Mouse (Mus musculus) inflammation-experienced regulatory T-cells, adult 6 months (primary cell): ENCODE measurements around the gene Lrrc9. TPM values are rescaled to one million over a fixed set of nuclear protein-coding genes. Genes with fewer than 3 reads are reported as not detected.

ENCODE experiments used
- ATAC-seq: one replicate; pipeline ENCODE4 v1.8.0; 2017
- polyA plus RNA-seq, 3 experiments: library from polyadenylated mRNA; unstranded; fragments of 100-300 nt; shearing (Covaris generic); gene quantifications; one replicate each; pipeline ENCODE4 v1.2.1; 2017

The Lrrc9 gene
- polyA plus RNA-seq, result not detected

DNA sequence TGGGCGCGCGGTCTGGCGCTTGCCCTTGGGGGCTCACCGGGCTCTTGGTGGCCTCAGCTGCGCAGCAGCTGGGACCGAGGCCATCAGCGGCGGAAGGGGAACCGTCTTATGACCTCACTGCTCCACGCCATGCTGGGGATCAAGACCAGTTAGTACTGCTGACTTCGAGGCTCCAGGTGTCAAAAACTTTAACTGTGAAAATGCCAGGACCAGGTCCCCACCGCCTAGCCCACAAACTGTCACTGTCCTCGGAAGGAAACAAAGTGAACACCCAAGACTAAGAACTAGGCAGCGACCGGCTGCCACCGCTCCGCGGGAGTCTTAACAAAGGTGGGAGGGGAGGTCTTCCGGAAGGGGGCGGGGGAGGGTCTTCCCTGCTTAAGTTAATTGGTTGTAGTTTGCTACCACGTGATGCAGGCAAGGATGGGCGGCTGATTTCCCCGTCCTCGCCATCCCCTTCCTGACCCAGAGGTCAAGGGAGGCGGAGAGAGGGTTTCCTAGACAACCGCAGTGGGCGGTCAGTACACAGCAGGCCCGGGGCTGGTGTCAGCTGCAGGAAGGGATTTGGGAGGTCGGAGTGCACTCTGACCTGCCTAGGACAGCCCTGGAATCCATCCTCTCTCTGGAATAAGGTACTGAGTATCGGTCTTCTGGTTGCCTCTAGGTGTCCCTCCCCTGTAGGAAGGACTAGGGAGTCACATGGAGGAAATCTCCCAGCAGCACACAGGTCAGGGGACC is at the start of gene Lrrc9:
Gene Lrrc9, plus strand, starts transcription at position 28 of the 738 bp plus-strand sequence.
- ATAC-seq, result no peak

DNA sequence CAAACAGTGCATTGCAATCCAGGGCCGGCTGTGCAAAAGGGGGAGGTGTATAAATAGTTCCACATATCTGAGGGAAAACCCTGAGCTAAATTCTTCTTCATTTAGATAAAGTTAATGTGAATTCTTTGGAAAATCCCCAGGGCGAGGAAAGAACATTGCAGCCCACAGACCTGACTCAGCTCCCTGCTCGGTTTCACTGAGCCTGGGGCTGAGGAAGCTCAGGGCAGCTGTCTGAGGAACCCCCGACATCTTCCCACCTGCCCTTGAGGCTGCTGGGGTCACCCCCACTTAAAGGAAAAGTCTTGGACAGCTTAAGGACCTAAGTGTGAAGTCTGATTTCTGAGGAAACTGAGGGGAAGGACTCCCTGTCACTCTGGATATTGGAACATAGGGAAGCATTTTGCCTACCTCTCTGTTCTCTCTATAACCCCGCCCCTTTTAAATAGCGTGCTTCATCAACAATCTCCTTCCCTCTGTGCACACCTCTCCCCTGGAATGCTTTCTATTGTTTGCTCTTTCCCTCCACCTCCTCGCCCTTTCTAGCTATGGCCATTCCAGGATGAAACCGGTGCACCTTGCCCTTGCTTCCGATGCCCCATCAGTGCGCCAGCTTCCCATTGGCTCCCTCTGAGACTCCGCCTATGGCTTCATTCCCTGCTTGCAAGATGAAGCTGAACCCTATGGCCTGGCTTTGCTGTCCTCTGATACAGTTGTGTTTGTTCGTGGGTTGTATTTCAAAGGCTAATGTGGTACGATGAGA is 48.4 kb upstream of the Lrrc9 start:
- ATAC-seq, result no peak

GRCm38 (mm10) chr12:72405031-72405430 is 36.6 kb upstream of the Lrrc9 start:
- ATAC-seq, result no peak

DNA sequence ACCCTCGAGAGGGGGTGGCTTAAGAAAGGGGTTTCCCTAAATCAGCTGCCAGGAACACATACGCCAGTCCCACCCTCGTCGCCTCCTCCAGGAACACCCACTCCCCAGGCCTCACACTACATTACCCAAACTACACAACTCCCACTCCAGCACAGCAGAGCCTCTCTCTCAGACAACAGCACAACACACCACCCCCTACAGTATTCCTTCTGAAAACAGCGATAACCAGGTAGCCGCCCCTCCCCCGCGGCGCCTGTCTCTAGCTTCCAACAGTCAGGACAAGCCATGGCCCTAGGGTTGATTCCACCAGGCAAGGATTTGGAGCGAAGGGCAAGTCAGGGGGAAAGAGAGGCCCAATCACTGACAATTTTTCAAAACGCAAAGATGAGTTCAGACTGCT is 34.5 kb upstream of the Lrrc9 start:
- ATAC-seq, result no peak

- ATAC-seq, result no peak
These were observed 34.0 kb upstream of the Lrrc9 start for GRCm38 (mm10) chr12:72407721-72408110.

GRCm38 (mm10) chr12:72408111-72408891 is 33.4 kb upstream of the Lrrc9 start:
- ATAC-seq, result no peak

DNA sequence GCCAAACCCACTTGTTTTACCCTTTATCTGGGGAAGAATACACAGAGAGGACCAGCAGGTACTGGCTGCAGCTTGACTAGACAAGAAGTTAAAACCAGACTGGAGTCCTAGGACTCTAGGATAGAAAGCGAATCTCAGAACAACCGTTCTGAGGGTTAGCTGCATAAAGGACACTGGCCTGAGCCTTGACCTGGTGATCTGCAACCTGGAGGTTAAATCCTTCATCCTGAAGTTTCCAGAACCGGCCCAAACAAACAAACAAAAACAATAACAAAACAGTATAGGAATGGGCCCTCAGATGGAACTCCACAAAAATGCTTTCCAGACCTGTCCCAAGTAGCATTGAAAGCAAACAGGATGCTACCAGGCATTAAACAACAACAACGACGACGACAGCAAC is 32.7 kb upstream of the Lrrc9 start, which contains the start of gene Rtn1:
Gene Rtn1, minus strand, starts transcription at position 101 of the 400 bp plus-strand sequence.
- ATAC-seq, result no peak

DNA sequence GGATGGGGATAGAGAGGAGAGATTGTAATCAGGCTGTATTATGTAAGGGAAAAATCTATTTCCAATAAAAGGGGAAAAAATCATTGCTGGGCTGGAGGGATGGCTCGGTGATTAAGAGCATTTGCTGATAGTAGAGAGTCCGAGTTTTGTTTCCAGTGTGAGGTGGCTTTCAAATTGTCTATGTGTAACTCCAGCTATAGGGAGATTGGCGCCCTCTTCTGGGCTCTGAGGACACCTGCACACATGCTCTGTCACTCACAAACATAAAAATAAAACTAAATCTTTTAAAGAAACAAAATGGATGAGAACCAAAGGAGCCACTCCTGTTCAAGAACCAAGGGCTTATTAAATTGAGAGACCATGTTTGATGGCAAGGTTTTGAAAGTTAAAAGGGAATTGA is 23.9 kb upstream of the Lrrc9 start:
- no peak for ATAC-seq

GRCm38 (mm10) chr12:72422681-72423080 is 19.0 kb upstream of the Lrrc9 start:
- ATAC-seq, result no peak

DNA sequence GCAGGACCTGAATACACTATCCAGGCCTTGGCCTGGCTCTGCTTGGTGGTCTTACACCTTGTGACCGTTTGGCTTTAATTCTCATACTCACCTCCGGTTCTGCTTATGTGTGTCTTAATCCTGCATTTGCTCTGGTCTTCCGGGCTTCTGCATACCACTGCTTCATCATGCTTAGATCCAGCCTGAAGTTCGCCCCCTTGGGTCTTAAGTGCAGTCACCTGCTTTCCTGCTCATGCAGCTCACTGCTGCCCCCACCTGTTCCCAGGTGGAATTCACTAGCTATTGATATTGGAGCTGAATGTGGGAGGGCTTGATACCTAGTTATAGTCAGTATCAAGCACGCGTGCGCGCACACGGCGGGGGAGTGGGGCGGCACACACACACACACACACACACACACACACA is 13.9 kb upstream of the Lrrc9 start:
- peak; percentile 28 for ATAC-seq

DNA sequence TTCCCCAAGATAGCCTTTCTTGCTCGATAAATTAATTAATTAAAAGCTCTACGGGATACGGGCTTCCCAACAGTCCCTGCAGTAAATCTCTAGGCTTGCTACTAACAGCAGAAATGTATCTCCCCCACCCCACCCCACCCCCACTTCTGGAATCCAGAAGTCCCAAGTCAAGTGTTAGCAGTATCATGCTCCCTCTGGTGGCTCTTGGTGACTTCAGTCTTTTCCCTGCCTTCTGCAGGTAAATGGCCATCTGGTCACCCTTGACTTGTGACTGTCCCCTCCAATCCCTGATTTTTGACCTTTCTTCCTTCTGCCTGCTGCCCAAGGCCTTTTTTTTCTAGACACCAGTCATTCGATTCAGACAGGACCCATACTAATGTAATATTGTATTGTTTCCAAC is 9.5 kb upstream of the Lrrc9 start:
- ATAC-seq, result no peak

GRCm38 (mm10) chr12:72433241-72433865 is 8.3 kb upstream of the Lrrc9 start:
- no peak for ATAC-seq

GRCm38 (mm10) chr12:72437676-72438341 is 3.9 kb upstream of the Lrrc9 start:
- ATAC-seq, result no peak

DNA sequence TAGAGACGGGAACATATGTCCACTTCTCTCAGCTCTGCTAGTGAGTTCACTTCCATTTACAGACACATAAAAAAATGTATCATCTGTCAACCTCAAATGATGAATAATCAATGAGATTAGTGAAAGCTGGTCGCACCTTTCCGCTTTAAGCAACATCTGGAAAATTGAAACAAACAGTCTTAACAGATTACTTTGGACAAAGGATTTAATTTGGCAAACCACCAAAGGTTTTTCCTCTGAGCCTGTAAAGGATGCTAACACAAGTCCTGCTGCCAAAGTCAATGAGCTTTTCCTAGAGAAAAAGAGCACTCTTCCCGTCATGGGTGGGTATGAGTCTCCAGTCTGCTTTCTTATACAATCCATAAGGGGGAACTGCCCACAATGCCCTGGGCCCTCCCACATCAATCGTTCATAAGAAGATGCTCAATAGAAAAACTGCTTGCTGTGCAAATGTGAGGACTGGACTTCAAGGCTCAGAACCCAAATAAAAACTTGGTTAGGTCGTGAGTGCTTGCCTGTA is 2.6 kb upstream of the Lrrc9 start:
- ATAC-seq, result no peak

DNA sequence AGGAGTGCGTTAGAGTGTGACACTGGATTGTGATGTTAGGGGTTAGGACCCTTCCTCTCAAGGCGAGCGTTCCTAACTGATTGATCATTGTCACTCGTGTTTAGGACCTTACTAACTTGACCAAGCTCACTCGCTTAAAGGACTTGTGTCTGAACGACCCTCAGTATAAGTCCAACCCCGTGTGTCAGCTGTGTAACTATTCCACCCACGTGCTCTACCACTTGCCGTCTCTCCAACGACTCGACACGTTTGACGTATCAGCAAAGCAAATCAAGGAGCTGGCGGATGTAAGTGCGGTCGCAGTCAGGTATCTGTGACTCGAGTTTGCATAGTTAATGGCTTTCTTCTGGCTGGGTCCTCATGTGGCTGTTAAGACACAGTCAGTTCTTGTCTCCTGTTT is 12.3 kb downstream of the Lrrc9 start:
- no peak for ATAC-seq

DNA sequence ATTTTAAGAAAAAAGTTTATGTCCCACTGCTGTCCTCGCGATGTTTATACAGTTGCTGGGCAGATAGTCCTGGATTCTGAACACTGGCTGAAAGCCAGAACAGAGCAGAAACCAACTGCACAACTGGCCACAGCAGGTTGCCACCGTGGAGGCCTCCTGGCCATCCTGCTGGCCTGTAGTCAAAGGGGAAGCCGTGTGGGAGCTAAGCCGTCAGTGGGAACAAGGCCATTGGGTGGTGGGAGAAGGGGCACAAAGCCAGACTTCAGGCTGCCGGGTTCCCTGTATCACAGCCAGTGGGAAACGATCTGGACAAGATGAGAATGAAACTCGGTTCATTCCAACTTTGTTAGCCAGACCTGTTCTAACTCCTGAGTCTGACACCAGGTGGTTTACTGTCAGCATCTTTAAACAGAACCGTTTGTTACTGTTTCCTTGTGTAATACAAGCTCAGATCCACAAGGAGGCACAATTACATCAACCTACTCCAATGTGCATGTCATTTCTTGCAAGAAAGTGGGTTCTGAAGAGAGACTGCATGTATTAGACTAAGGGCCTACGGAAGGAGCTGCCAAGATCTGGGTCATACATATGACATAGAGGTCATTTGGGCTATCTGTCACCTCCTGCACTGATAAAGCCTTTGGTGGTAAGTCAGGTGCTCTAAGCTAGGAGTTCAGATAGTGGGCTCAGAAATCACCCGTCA is 19.7 kb downstream of the Lrrc9 start:
- ATAC-seq, result peak; percentile 17

DNA sequence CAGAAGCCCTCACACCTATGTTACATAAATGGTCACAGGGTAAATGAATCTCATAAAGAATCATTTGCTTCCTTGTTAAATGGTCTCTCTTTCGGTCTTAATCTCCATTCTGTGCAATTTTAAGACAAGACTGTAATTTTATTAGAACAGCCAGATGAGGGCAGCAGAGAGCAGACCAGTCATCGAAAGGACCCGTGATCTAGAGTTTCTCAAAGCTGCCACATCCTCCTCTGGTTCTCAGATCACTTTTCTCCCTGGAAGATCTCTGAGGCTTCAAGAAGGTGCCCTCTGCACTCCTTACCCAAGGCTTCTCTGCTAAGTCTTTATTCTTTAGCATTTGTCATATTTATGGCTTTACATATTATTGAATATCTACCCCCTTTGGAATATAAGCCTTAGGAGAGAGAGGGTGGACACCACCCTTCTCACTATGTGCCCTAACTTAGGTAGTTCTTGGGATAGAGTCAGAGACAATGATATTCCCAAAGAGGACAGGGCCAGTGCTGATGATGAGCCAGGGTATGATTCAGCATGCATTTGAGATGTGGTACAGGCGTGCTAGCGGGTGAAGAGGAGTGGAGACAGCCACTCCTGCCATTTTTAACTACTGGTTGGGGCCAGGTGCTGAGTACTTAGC is 20.3 kb downstream of the Lrrc9 start:
- peak; percentile 72 for ATAC-seq

GRCm38 (mm10) chr12:72465826-72466501 is 24.3 kb downstream of the Lrrc9 start:
- no peak for ATAC-seq

GRCm38 (mm10) chr12:72467269-72467668 is 25.6 kb downstream of the Lrrc9 start:
- ATAC-seq, result no peak

GRCm38 (mm10) chr12:72467789-72468188 is 26.1 kb downstream of the Lrrc9 start:
- ATAC-seq, result no peak
